Mouse (Mus musculus): ENCODE measurements around the gene Osbpl8. TPM values are rescaled to one million over a fixed set of nuclear protein-coding genes. Genes with fewer than 3 reads are reported as not detected.

Gene Osbpl8
- total and polyA plus RNA-seq, 2 experiments from 2014 or later: 16.6 to 89.5 TPM

DNA sequence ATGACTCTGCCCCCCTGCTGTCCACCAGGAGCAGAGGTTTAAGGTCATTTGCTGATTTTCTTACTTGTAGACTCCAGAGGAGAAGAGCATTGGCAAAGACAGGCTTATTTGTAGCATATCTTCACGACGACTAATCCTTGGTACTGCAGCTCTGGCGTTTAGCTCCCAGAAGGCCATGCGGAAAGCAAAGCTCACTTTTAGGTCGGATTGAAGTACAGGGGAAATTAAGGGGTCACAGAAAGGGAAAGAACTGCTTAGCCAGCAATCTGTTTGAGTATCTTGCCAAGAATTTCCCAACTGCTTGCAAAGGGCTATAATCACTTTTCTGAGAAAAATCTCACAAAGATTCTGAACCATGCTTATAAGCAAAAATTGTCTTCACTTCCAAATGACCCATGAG lies 14.8 kb upstream of the Osbpl8 start:
- H3K9ac ChIP-seq: no peak overlapping the region
- no peaks in the 10 kb centered on the region for H3K36me3 ChIP-seq (ENCODE audit: insufficient read depth)
- no peak overlapping the region for H3K27ac ChIP-seq (ENCODE audit: low read depth, low read length)
- 63% methylated on average over 5 of the region's 5 CpGs for WGBS
- H3K9me3 ChIP-seq (ENCODE audit: low read length): no peaks in the 10 kb centered on the region
- ATAC-seq (no peak), DNase-seq (no peak)
- no peaks in the 10 kb centered on the region for H3K27me3 ChIP-seq (ENCODE audit: insufficient read depth, low read length)
- TF ChIP-seq CTCF (IDR thresholded peaks at IDR 0.05; ENCODE audit: low read depth): no peak
- no peak overlapping the region for H3K4me2 ChIP-seq (ENCODE audit: low read depth)
- H3K4me1 ChIP-seq (ENCODE audit: insufficient read depth): no peaks in the 10 kb centered on the region
- H3K4me3 ChIP-seq (ENCODE audit: low read depth, low read length): no peak overlapping the region

DNA sequence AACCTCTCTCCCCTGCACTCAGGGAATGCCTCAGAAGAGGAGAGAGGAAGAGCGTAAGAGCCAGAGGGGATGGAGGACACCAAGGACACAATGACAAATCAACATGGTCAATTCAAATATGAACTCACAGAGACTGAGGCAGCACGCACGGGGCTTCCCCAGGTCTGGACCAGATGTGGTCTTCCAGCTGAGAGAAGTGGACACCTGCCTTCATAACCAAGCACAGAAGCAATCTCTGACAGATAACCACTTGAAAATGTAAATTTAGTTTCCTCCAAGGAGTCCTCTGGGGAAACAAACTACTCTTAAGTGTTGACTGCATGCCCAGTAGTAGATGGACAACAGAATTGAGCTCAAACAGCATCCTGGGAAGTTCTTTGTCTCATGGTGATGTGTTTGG lies 9.5 kb upstream of the Osbpl8 start:
- H3K9ac ChIP-seq: no peak overlapping the region
- no peak overlapping the region for H3K4me3 ChIP-seq (ENCODE audit: low read depth, low read length)
- H3K9me3 ChIP-seq (ENCODE audit: low read length): no peaks in the 10 kb centered on the region
- no peak overlapping the region for H3K4me2 ChIP-seq (ENCODE audit: low read depth)
- DNase-seq (no peak), ATAC-seq (no peak)
- 96% methylated on average over 3 of the region's 3 CpGs for WGBS
- no peaks in the 10 kb centered on the region for H3K4me1 ChIP-seq (ENCODE audit: insufficient read depth)
- no peaks in the 10 kb centered on the region for H3K36me3 ChIP-seq (ENCODE audit: insufficient read depth)
- H3K27me3 ChIP-seq (ENCODE audit: insufficient read depth, low read length): no peaks in the 10 kb centered on the region
- no peak overlapping the region for H3K27ac ChIP-seq (ENCODE audit: low read depth, low read length)
- no peak for TF ChIP-seq CTCF (IDR thresholded peaks at IDR 0.05; ENCODE audit: low read depth)

DNA sequence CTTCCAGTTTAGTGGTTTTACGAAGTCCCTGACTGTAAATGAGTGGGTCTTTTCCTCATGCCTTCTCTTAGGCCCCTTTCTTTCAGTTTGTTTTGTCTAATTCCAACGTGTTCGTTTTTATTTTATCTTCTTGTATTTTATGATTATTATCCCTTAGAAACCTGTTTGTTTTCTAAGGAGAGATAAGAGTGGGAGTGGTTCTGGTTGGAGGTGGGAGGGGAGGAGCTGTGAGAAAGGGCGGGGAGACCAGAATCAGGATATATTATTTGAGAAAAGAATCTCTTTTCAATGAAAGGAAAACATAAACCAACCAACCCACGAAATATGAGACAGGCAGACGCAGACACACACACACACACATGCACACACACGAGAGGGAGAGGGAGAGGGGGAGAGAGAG lies 9.0 kb upstream of the Osbpl8 start:
- TF ChIP-seq CTCF (IDR thresholded peaks at IDR 0.05; ENCODE audit: low read depth): no peak
- Histone ChIP-seq H3K4me3 (ENCODE audit: low read depth, low read length) (no peak overlapping the region), H3K4me1 (ENCODE audit: insufficient read depth) (no peaks in the 10 kb centered on the region), H3K27ac (ENCODE audit: low read depth, low read length) (no peak overlapping the region), H3K9ac (no peak overlapping the region), H3K9me3 (ENCODE audit: low read length) (no peaks in the 10 kb centered on the region), H3K27me3 (ENCODE audit: insufficient read depth, low read length) (no peaks in the 10 kb centered on the region), H3K4me2 (ENCODE audit: low read depth) (no peak overlapping the region), H3K36me3 (ENCODE audit: insufficient read depth) (no peaks in the 10 kb centered on the region)
- ATAC-seq (no peak), DNase-seq (no peak)
- 75% methylated on average over 7 of the region's 7 CpGs for WGBS

DNA sequence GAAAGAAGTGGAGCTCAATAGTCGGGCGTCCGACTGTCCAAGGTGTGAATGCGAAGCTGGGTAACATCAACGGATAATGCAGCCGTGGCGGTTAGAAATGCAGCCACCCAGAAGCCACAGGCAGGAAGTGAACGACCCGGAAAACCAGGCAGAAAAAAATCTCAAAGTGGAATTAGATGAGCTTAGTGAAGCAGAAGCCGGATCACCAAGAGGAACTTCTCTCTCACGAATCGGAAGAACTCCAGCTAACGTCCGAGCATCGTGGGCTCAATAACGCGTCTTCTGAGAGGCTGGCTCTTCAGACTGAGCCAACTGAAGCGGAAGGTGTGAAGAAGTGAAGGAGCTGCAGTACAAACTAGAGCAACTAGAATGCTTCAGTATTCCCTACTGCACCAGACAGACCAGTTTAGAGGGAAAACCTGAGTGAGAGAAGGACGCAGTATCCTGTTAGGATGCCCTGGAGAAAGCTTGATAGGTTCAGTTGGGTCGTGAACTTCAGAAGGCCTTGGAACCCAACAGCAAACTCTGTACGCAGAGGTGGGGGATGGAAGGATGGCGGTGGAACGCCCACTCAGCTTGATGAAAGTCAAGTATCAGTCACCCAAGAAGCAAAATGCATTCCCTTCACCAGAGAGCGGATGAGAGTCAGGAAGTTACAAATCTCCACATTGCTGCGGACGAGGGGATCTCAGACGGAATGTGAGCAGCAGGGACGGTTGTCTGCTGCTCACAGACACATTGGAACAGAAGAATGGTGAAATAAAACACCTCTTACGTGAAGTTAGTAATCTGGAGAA lies 8.0 kb upstream of the Osbpl8 start:
- Histone ChIP-seq H3K36me3 (ENCODE audit: insufficient read depth) (no peaks in the 10 kb centered on the region), H3K4me2 (ENCODE audit: low read depth) (no peak overlapping the region), H3K27ac (ENCODE audit: low read depth, low read length) (no peak overlapping the region), H3K27me3 (ENCODE audit: insufficient read depth, low read length) (no peaks in the 10 kb centered on the region), H3K4me3 (ENCODE audit: low read depth, low read length) (no peak overlapping the region), H3K9ac (no peak overlapping the region), H3K9me3 (ENCODE audit: low read length) (no peaks in the 10 kb centered on the region), H3K4me1 (ENCODE audit: insufficient read depth) (no peaks in the 10 kb centered on the region)
- 88% methylated on average over 29 of the region's 29 CpGs for WGBS
- no peak for TF ChIP-seq CTCF (IDR thresholded peaks at IDR 0.05; ENCODE audit: low read depth)
- ATAC-seq (no peak), DNase-seq (no peak)

DNA sequence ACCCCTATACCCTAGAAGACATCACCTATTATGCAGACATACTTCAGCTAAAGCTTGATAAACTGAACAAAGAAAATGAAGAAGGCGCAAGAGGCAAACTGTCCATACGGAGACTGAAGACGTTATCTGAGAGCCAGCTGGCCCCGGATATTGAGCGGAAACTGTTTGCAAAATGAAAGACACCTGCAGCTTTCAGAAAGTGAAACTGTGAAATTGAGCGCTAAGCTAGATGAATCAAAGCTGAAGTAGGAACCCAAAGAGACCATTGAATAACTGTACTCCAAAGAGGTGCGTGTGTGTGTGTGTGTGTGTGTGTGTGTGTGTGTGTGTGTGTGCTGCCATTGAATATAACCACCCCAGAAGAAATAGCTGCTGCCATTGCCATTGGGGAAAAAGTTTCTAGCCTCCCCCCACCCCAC lies 7.3 kb upstream of the Osbpl8 start:
- no peak for TF ChIP-seq CTCF (IDR thresholded peaks at IDR 0.05; ENCODE audit: low read depth)
- DNase-seq: no peak
- Histone ChIP-seq H3K4me1 (ENCODE audit: insufficient read depth) (no peaks in the 10 kb centered on the region), H3K27me3 (ENCODE audit: insufficient read depth, low read length) (no peaks in the 10 kb centered on the region), H3K27ac (ENCODE audit: low read depth, low read length) (no peak overlapping the region), H3K4me3 (ENCODE audit: low read depth, low read length) (no peak overlapping the region), H3K9me3 (ENCODE audit: low read length) (no peaks in the 10 kb centered on the region), H3K36me3 (ENCODE audit: insufficient read depth) (no peaks in the 10 kb centered on the region), H3K4me2 (ENCODE audit: low read depth) (no peak overlapping the region), H3K9ac (no peak overlapping the region)
- WGBS: 84% methylated on average over 7 of the region's 7 CpGs
- no peak for ATAC-seq

DNA sequence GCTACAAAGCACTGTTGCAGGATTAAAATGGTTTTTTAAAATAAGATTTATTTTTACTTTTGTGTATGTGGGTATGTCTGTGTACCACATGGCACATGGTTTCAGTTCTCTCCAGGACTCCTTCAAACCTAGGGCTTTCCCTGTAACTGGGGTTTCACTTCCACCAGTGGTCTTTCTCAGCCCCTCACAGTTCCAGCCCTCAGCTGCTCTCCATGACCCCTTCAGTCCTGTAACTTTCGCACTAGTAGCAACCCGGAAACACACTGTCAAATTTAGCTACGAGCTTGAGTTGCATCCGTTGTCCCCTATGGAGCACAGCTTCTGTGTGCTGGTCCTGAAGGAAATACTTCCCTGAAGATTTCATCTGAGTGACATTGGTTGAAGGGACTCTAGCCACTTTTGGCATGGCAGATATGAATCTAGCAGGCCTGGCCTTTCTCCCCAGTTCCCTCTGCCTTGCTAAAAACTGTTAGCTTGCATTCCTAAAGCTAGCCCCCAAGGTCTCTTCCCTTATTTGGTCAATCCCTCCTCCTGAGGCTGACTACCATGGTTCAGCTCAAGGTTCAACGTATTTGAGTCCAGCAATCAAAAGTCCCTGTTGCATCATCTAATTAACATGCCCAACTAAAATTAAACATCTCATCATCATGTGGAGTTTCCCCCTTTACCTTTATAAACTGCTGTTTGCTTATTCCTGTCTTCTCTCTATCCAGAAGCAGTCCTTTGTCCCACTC lies 4.6 kb upstream of the Osbpl8 start:
- Histone ChIP-seq H3K4me1 (ENCODE audit: insufficient read depth) (no peaks in the 10 kb centered on the region), H3K27me3 (ENCODE audit: insufficient read depth, low read length) (no peaks in the 10 kb centered on the region), H3K27ac (ENCODE audit: low read depth, low read length) (no peak overlapping the region), H3K9ac (no peak overlapping the region), H3K4me3 (ENCODE audit: low read depth, low read length) (no peak overlapping the region), H3K36me3 (ENCODE audit: insufficient read depth) (no peaks in the 10 kb centered on the region), H3K9me3 (ENCODE audit: low read length) (no peaks in the 10 kb centered on the region), H3K4me2 (ENCODE audit: low read depth) (no peak overlapping the region)
- ATAC-seq (no peak), DNase-seq (no peak)
- no peak for TF ChIP-seq CTCF (IDR thresholded peaks at IDR 0.05; ENCODE audit: low read depth)
- WGBS: 87% methylated on average over 5 of the region's 5 CpGs

DNA sequence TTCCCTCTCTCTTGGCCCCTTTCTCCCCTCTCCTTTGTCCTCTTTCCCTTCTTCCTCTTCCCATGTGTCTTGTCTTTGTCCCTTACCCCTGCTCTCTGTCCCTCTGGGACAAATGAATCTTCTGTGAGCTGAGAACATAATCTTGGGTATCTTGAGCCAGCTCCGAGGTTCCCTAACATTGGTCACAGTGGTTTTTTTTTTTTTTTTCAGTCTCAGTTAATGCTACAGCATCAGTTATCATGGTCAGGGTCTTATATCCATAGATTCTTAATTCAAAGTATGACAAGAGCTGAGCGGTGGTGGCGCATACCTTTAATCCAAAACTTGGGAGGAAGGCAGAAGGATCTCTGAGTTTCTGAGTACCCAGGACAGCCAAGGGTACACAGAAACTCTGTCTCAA lies 4.0 kb upstream of the Osbpl8 start:
- Histone ChIP-seq H3K4me1 (ENCODE audit: insufficient read depth) (no peaks in the 10 kb centered on the region), H3K27ac (ENCODE audit: low read depth, low read length) (no peak overlapping the region), H3K4me2 (ENCODE audit: low read depth) (no peak overlapping the region), H3K4me3 (ENCODE audit: low read depth, low read length) (no peak overlapping the region), H3K27me3 (ENCODE audit: insufficient read depth, low read length) (no peaks in the 10 kb centered on the region), H3K9me3 (ENCODE audit: low read length) (no peaks in the 10 kb centered on the region), H3K9ac (no peak overlapping the region), H3K36me3 (ENCODE audit: insufficient read depth) (no peaks in the 10 kb centered on the region)
- DNase-seq (no peak), ATAC-seq (no peak)
- no peak for TF ChIP-seq CTCF (IDR thresholded peaks at IDR 0.05; ENCODE audit: low read depth)
- WGBS: 93% methylated on average over 3 of the region's 3 CpGs
